Mouse (Mus musculus): ENCODE results near the gene Clec3b. TPM values are rescaled to one million over a fixed set of nuclear protein-coding genes. Genes with fewer than 3 reads are reported as not detected.

Gene Clec3b
- polyA plus RNA-seq, 1 experiment: 151 TPM

DNA sequence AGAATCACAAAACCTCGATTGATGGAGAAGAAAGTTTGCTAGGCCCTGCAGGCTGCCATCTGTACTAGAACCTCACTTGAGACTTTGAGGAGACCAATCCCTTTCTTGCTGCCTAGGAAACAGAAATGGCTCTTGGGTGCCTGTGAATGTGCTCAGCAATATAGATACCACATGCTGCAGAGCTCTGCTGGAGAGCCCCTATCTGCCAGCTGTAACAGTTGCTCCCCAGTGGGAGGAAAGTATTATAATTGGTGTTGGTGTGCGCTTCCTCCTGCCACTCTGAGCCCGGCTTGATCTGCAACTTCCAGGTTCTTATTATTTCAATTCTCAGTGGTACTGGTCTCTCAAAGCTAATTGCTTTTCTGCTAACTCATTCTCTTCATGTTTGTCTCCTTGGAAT is 27.7 kb upstream of the Clec3b start:
- 84% methylated on average over 3 of the region's 3 CpGs for WGBS
- H3K4me1 ChIP-seq (ENCODE audit: control insufficient read depth, insufficient read depth, low read length): peaks cover 4% of the 10 kb centered on the region
- DNase-seq: no peak
- no peak overlapping the region for H3K4me3 ChIP-seq (replicated peaks; ENCODE audit: extremely low read depth, low read depth, low read length)
- no peak for TF ChIP-seq CTCF (IDR thresholded peaks at IDR 0.05; ENCODE audit: insufficient read depth, low read length)
- TF ChIP-seq POLR2A (IDR thresholded peaks at IDR 0.05; ENCODE audit: borderline replicate concordance, extremely low read depth, low read depth, low read length): no peak

DNA sequence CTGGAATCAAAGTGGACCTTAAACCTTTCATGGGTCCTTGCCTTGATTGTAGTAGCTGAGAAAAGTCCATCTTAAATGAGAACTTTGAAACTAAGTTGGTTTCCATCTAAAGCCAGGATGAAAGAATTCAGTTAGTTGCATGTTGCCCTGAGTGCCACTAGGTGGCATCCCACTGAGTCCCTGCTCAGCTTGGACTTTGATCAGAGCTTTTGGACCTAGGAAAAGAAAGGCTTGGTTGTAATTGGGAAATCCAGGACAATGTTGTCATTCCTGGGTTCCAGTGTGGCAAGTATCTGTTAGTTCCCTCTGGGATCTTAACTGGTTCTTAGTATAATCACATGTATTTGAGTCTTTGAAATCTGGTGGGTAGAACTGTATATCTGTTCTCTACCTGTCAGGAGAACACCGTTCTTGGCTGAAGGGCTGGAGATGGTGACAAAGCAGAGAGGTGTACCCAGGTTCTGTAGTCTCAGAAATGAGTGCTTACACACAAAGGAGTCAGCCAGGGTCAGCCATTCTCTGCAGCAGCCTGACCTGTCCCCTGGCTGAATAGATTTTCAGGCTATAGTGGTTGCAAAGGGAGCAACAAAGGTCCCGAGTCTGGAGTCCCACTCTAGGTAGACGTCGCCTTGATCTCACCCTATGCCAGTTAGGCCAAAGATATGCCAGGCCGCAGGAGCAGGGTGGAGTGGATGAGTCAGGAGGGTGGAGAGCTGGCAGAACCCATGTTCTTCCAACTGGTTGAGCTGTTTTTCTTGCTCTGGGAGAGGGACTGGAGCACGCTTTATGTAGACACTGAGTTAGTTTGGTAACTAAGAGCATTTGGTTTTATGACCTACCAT is 27.0 kb upstream of the Clec3b start:
- WGBS: 76% methylated on average over 6 of the region's 6 CpGs
- TF ChIP-seq CTCF (IDR thresholded peaks at IDR 0.05; ENCODE audit: insufficient read depth, low read length): peak; percentile 82
- TF ChIP-seq POLR2A (IDR thresholded peaks at IDR 0.05; ENCODE audit: borderline replicate concordance, extremely low read depth, low read depth, low read length): no peak
- DNase-seq: no peak

DNA sequence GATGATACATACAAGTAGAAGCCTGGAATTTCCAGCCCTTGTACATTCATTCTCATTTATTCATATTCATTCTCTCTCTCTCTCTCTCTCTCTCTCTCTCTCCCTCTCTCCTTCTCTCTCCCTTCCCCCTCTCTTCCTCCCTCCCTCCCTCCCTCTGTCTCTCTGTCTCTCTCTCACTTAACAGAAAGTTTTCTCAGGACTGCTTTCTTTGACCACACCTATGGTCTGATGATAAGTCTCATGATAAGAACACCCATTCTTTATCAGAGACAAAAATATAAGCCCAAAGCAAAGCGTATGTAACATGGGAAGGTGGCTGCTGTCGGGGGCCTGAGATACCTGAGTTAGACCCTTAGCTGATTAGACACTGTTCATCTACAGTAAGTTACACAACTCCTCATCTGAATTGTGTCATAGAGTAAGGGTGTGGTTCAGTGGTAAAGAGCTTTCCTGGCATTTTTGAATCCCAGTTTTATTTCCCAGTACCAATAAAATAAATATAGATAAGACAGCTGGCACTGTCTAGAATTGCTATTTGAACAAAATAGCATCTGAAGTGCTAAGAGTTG is 26.2 kb upstream of the Clec3b start:
- peaks cover 2% of the 10 kb centered on the region; the same call in 1 of the 2 replicates for H3K4me1 ChIP-seq (ENCODE audit: control insufficient read depth, insufficient read depth, low read length)
- no peak overlapping the region for H3K4me3 ChIP-seq (replicated peaks; ENCODE audit: extremely low read depth, low read depth, low read length)
- DNase-seq: no peak
- WGBS: 74% methylated on average over 2 of the region's 2 CpGs
- no peak for TF ChIP-seq CTCF (IDR thresholded peaks at IDR 0.05; ENCODE audit: insufficient read depth, low read length)
- TF ChIP-seq POLR2A (IDR thresholded peaks at IDR 0.05; ENCODE audit: borderline replicate concordance, extremely low read depth, low read depth, low read length): no peak

More for the DNA sequence above, 27.0 kb upstream of the Clec3b start:
- peaks cover 4% of the 10 kb centered on the region for H3K4me1 ChIP-seq (ENCODE audit: control insufficient read depth, insufficient read depth, low read length)
- no peak overlapping the region for H3K4me3 ChIP-seq (replicated peaks; ENCODE audit: extremely low read depth, low read depth, low read length)

GRCm38 (mm10) chr9:123127663-123128062 is 23.1 kb upstream of the Clec3b start:
- 92% methylated on average over 6 of the region's 6 CpGs for whole genome bisulfite sequencing
- DNase-seq: no peak
- Histone ChIP-seq H3K4me1 (ENCODE audit: control insufficient read depth, insufficient read depth, low read length) (0 out of 2 replicates have a peak, but pooled peaks cover 2% of the 10 kb centered on the region), H3K4me3 (replicated peaks; ENCODE audit: extremely low read depth, low read depth, low read length) (no peak overlapping the region)
- TF ChIP-seq POLR2A (IDR thresholded peaks at IDR 0.05; ENCODE audit: borderline replicate concordance, extremely low read depth, low read depth, low read length) (no peak), CTCF (IDR thresholded peaks at IDR 0.05; ENCODE audit: insufficient read depth, low read length) (no peak)

GRCm38 (mm10) chr9:123132994-123133393 is 17.8 kb upstream of the Clec3b start:
- TF ChIP-seq CTCF (IDR thresholded peaks at IDR 0.05; ENCODE audit: insufficient read depth, low read length) (no peak), POLR2A (IDR thresholded peaks at IDR 0.05; ENCODE audit: borderline replicate concordance, extremely low read depth, low read depth, low read length) (no peak)
- DNase-seq: no peak
- no peak overlapping the region for H3K4me3 ChIP-seq (replicated peaks; ENCODE audit: extremely low read depth, low read depth, low read length)
- no peaks in the 10 kb centered on the region for H3K4me1 ChIP-seq (ENCODE audit: control insufficient read depth, insufficient read depth, low read length)
- WGBS: 88% methylated on average over 3 of the region's 3 CpGs

- WGBS: 62% methylated on average over 7 of the region's 7 CpGs
- DNase-seq: no peak
- TF ChIP-seq CTCF (IDR thresholded peaks at IDR 0.05; ENCODE audit: insufficient read depth, low read length) (no peak), POLR2A (IDR thresholded peaks at IDR 0.05; ENCODE audit: borderline replicate concordance, extremely low read depth, low read depth, low read length) (no peak)
- no peak overlapping the region for H3K4me3 ChIP-seq (replicated peaks; ENCODE audit: extremely low read depth, low read depth, low read length)
- H3K4me1 ChIP-seq (ENCODE audit: control insufficient read depth, insufficient read depth, low read length): peaks cover 13% of the 10 kb centered on the region
Observed at GRCm38 (mm10) chr9:123136953-123137682, 13.6 kb upstream of the Clec3b start.

- TF ChIP-seq CTCF (IDR thresholded peaks at IDR 0.05; ENCODE audit: insufficient read depth, low read length): no peak
- TF ChIP-seq POLR2A (IDR thresholded peaks at IDR 0.05; ENCODE audit: borderline replicate concordance, extremely low read depth, low read depth, low read length): no peak
- WGBS: 31% methylated on average over 5 of the region's 5 CpGs
- no peak for DNase-seq
- Histone ChIP-seq H3K4me1 (ENCODE audit: control insufficient read depth, insufficient read depth, low read length) (peaks cover 13% of the 10 kb centered on the region), H3K4me3 (replicated peaks; ENCODE audit: extremely low read depth, low read depth, low read length) (no peak overlapping the region)
Observed at GRCm38 (mm10) chr9:123138891-123139474, 11.8 kb upstream of the Clec3b start.

GRCm38 (mm10) chr9:123139887-123140614 is 10.7 kb upstream of the Clec3b start:
- WGBS: 58% methylated on average over 4 of the region's 4 CpGs
- no peak for TF ChIP-seq POLR2A (IDR thresholded peaks at IDR 0.05; ENCODE audit: borderline replicate concordance, extremely low read depth, low read depth, low read length)
- no peak for TF ChIP-seq CTCF (IDR thresholded peaks at IDR 0.05; ENCODE audit: insufficient read depth, low read length)
- H3K4me3 ChIP-seq (replicated peaks; ENCODE audit: extremely low read depth, low read depth, low read length): no peak overlapping the region
- peaks cover 13% of the 10 kb centered on the region for H3K4me1 ChIP-seq (ENCODE audit: control insufficient read depth, insufficient read depth, low read length)
- no peak for DNase-seq

Measured in lung, adult 2 months (tissue).